Mouse (Mus musculus): ENCODE results near the gene Sort1. TPM values are rescaled to one million over a fixed set of nuclear protein-coding genes. Genes with fewer than 3 reads are reported as not detected.

Sort1 gene
- polyA plus RNA-seq, 1 experiment = 6.0 TPM

DNA sequence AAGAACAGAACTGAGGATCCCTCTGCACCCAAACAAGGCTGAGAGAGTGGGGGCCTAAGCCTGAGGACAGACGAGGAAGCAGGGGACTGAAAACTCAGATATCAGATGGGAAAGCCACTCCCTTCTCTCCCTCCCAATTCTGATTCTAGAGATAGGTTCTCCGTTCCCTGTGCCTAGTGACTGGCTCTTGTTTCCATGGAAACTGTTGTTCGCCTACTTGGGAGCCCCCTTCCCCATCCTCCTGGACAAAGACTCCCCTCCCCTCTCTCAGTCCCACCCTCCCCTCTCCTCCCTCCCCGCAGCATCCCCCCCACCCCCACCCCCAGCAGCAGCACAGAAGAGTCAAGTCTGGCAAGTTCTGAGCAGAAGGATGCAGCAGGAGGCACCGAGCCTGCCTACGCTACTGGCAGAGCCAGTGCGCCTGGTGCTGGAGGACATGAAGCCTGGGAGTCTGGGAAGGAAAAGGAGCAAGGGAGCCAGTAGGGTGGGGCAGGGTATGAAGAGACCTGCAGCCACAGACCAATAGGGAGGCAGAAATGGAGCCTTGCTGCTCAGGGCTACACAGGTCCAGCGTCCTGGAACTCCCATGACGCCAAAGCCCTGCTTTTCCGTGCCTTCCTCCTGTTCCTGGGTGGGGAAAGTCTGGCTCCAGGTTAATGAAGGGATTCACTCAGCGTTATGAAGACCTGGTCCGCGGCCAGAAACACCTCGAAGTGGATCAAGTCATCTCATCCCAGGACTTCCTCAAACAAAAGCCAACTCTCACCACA is 121.8 kb downstream of the Sort1 start:
- H3K79me2 ChIP-seq (ENCODE audit: control insufficient read depth, insufficient read depth) = no peaks in the 10 kb centered on the region
- no peak overlapping the region for H3ac ChIP-seq (ENCODE audit: control insufficient read depth, insufficient read length)
- no peak overlapping the region for H3K4me2 ChIP-seq (ENCODE audit: low read depth)
- no peak overlapping the region for H3K4me3 ChIP-seq
- H3K27me3 ChIP-seq (ENCODE audit: control insufficient read depth, insufficient read depth, insufficient read length) = peaks cover 90% of the 10 kb centered on the region
- TF ChIP-seq MYOG (IDR thresholded peaks at IDR 0.05; ENCODE audit: control insufficient read depth in 1 of 3, insufficient read depth in 1 of 3, insufficient read length in 2 of 3, low read depth in 2 of 3) (no peak), TCF3 (IDR thresholded peaks at IDR 0.05; ENCODE audit: insufficient read length, low read depth) (no peak), SRF (IDR thresholded peaks at IDR 0.05; ENCODE audit: control insufficient read depth, insufficient read length, low read depth) (no peak), E2F4 (IDR thresholded peaks at IDR 0.05; ENCODE audit: insufficient read depth) (no peak), REST (IDR thresholded peaks at IDR 0.05; ENCODE audit: insufficient read depth, insufficient read length) (no peak), TCF12 (IDR thresholded peaks at IDR 0.05; ENCODE audit: insufficient read depth, poor library complexity, severe bottlenecking) (no peak), MYOD1 (IDR thresholded peaks at IDR 0.05; ENCODE audit: control insufficient read depth in 1 of 3, insufficient read length in 2 of 3, low read depth in 2 of 3) (no peak), CEBPB (IDR thresholded peaks at IDR 0.05; ENCODE audit: insufficient read depth, poor library complexity, severe bottlenecking) (no peak), POLR2A (IDR thresholded peaks at IDR 0.05; ENCODE audit: insufficient read length, low read depth) (no peak), MAX (IDR thresholded peaks at IDR 0.05; ENCODE audit: low read depth) (no peak), POLR2AphosphoS2 (IDR thresholded peaks at IDR 0.05; ENCODE audit: insufficient read length, low read depth) (no peak), USF1 (IDR thresholded peaks at IDR 0.05; ENCODE audit: low read depth) (no peak)
- no peaks in the 10 kb centered on the region for H3K36me3 ChIP-seq (ENCODE audit: control insufficient read depth, insufficient read depth)

DNA sequence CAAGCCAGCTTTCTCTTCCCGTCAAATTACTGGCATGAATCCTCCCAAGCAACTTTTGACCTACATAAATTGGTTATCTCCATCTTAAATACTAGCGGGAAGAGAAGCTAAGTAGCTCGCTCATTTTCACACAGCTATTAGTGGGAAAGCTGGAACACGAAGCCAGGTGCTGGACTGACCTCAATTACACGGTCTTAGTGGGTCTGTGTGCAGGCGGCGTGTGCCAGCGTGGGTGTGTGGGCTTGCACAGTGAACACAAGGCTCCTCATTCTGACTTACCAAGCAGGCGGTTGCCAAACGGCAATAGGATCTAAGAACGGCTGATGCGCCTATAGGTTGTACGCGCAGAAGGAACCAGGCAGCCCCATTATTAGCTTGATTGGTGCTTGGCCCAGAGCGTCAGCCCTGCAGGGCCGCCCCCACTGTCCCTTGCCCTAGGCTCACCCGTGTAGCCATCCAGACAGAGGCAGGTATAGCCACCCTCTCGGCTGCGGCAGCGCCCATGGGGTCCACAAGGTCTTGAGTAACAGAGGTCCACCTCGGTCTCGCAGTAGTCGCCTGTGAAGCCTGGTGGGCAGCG is 122.5 kb downstream of the Sort1 start:
- H3ac ChIP-seq (ENCODE audit: control insufficient read depth, insufficient read length) = no peak overlapping the region
- no peak overlapping the region for H3K4me2 ChIP-seq (ENCODE audit: low read depth)
- TF ChIP-seq USF1 (IDR thresholded peaks at IDR 0.05; ENCODE audit: low read depth) (no peak), MAX (IDR thresholded peaks at IDR 0.05; ENCODE audit: low read depth) (no peak), SRF (IDR thresholded peaks at IDR 0.05; ENCODE audit: control insufficient read depth, insufficient read length, low read depth) (no peak), MYOG (IDR thresholded peaks at IDR 0.05; ENCODE audit: control insufficient read depth in 1 of 3, insufficient read depth in 1 of 3, insufficient read length in 2 of 3, low read depth in 2 of 3) (no peak), TCF12 (IDR thresholded peaks at IDR 0.05; ENCODE audit: insufficient read depth, poor library complexity, severe bottlenecking) (no peak), E2F4 (IDR thresholded peaks at IDR 0.05; ENCODE audit: insufficient read depth) (no peak), TCF3 (IDR thresholded peaks at IDR 0.05; ENCODE audit: insufficient read length, low read depth) (no peak), REST (IDR thresholded peaks at IDR 0.05; ENCODE audit: insufficient read depth, insufficient read length) (no peak), CEBPB (IDR thresholded peaks at IDR 0.05; ENCODE audit: insufficient read depth, poor library complexity, severe bottlenecking) (no peak), POLR2AphosphoS2 (IDR thresholded peaks at IDR 0.05; ENCODE audit: insufficient read length, low read depth) (no peak), POLR2A (IDR thresholded peaks at IDR 0.05; ENCODE audit: insufficient read length, low read depth) (no peak), MYOD1 (IDR thresholded peaks at IDR 0.05; ENCODE audit: control insufficient read depth in 1 of 3, insufficient read length in 2 of 3, low read depth in 2 of 3) (no peak)
- H3K27me3 ChIP-seq (ENCODE audit: control insufficient read depth, insufficient read depth, insufficient read length) = peaks cover 85% of the 10 kb centered on the region
- H3K36me3 ChIP-seq (ENCODE audit: control insufficient read depth, insufficient read depth) = no peaks in the 10 kb centered on the region
- no peak overlapping the region for H3K4me3 ChIP-seq
- H3K79me2 ChIP-seq (ENCODE audit: control insufficient read depth, insufficient read depth) = no peaks in the 10 kb centered on the region

DNA sequence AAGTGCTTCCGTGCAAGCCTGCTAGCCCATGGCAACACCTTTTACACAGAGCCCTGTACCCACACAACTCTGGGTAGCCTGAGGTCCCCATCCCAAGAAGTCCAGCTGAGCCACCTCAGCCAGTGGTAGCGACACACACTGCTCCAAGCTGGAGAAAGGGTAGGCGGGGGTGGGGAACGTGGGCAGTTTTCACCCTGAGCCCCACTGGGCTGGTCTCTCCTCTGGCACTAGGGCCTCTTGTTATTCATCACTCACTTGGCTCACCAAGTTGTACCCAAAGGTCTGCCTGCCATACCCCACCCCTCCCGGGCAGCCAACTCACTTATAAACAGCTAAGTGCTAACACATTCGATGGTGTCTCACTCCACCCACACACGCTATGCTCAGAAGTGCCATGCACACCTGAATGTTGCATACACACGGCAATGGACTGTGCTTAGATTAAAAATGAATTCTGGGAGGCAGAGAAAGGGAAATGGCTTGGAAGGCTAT is 124.7 kb downstream of the Sort1 start:
- no peak overlapping the region for H3ac ChIP-seq (ENCODE audit: control insufficient read depth, insufficient read length)
- no peaks in the 10 kb centered on the region for H3K36me3 ChIP-seq (ENCODE audit: control insufficient read depth, insufficient read depth)
- TF ChIP-seq TCF3 (IDR thresholded peaks at IDR 0.05; ENCODE audit: insufficient read length, low read depth) = no peak
- TF ChIP-seq SRF (IDR thresholded peaks at IDR 0.05; ENCODE audit: control insufficient read depth, insufficient read length, low read depth) = no peak
- TF ChIP-seq TCF12 (IDR thresholded peaks at IDR 0.05; ENCODE audit: insufficient read depth, poor library complexity, severe bottlenecking) = no peak
- no peak for TF ChIP-seq POLR2AphosphoS2 (IDR thresholded peaks at IDR 0.05; ENCODE audit: insufficient read length, low read depth)
- no peak for TF ChIP-seq MYOD1 (IDR thresholded peaks at IDR 0.05; ENCODE audit: control insufficient read depth in 1 of 3, insufficient read length in 2 of 3, low read depth in 2 of 3)
- no peak for TF ChIP-seq POLR2A (IDR thresholded peaks at IDR 0.05; ENCODE audit: insufficient read length, low read depth)
- no peak for TF ChIP-seq MAX (IDR thresholded peaks at IDR 0.05; ENCODE audit: low read depth)
- TF ChIP-seq E2F4 (IDR thresholded peaks at IDR 0.05; ENCODE audit: insufficient read depth) = no peak
- TF ChIP-seq REST (IDR thresholded peaks at IDR 0.05; ENCODE audit: insufficient read depth, insufficient read length) = no peak
- no peak for TF ChIP-seq MYOG (IDR thresholded peaks at IDR 0.05; ENCODE audit: control insufficient read depth in 1 of 3, insufficient read depth in 1 of 3, insufficient read length in 2 of 3, low read depth in 2 of 3)
- no peak overlapping the region for H3K4me3 ChIP-seq
- no peak overlapping the region for H3K4me2 ChIP-seq (ENCODE audit: low read depth)
- peaks cover 75% of the 10 kb centered on the region for H3K27me3 ChIP-seq (ENCODE audit: control insufficient read depth, insufficient read depth, insufficient read length)
- no peaks in the 10 kb centered on the region for H3K79me2 ChIP-seq (ENCODE audit: control insufficient read depth, insufficient read depth)

DNA sequence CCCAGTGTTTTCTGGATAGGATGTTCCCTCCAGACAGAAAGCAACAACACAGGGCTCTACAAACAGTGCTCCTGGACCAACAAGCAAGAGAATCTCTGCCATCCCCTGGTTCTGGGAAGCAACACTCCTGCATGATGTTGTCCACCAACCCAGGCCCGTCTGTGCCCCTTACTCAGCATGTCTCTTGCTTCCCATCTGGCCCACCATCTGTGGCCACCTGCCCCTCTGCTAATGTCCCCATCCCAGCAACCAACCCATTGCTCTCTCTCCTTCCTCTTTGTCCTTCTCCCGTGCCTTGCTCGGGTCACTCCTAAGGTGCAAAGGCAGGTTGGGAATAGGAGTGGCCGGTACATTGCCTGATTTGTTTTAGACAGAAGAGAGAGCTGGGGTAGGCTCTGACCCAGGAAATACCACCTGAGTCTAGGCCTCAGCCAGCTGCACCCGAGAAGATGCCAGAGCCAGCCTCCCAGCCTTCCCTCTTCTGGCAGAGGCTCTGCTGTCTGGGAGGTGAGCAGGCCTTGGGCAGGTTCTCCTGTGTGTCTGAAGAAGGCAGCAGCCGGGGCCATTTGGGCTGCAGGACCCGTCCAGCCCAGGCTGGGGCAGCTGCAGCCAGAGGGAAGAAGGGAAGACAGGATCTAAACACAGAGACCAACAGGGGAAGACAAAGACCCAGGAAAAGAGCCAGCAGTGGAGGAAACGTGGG is 125.9 kb downstream of the Sort1 start:
- Histone ChIP-seq H3K4me2 (ENCODE audit: low read depth) (no peak overlapping the region), H3K79me2 (ENCODE audit: control insufficient read depth, insufficient read depth) (no peaks in the 10 kb centered on the region), H3K27me3 (ENCODE audit: control insufficient read depth, insufficient read depth, insufficient read length) (peaks cover 67% of the 10 kb centered on the region), H3K4me3 (no peak overlapping the region), H3ac (ENCODE audit: control insufficient read depth, insufficient read length) (no peak overlapping the region), H3K36me3 (ENCODE audit: control insufficient read depth, insufficient read depth) (no peaks in the 10 kb centered on the region)
- TF ChIP-seq CEBPB (IDR thresholded peaks at IDR 0.05; ENCODE audit: insufficient read depth, poor library complexity, severe bottlenecking) (no peak), USF1 (IDR thresholded peaks at IDR 0.05; ENCODE audit: low read depth) (no peak), MYOG (IDR thresholded peaks at IDR 0.05; ENCODE audit: control insufficient read depth in 1 of 3, insufficient read depth in 1 of 3, insufficient read length in 2 of 3, low read depth in 2 of 3) (no peak), E2F4 (IDR thresholded peaks at IDR 0.05; ENCODE audit: insufficient read depth) (no peak), SRF (IDR thresholded peaks at IDR 0.05; ENCODE audit: control insufficient read depth, insufficient read length, low read depth) (no peak), REST (IDR thresholded peaks at IDR 0.05; ENCODE audit: insufficient read depth, insufficient read length) (no peak), POLR2A (IDR thresholded peaks at IDR 0.05; ENCODE audit: insufficient read length, low read depth) (no peak), MAX (IDR thresholded peaks at IDR 0.05; ENCODE audit: low read depth) (no peak), TCF3 (IDR thresholded peaks at IDR 0.05; ENCODE audit: insufficient read length, low read depth) (no peak), TCF12 (IDR thresholded peaks at IDR 0.05; ENCODE audit: insufficient read depth, poor library complexity, severe bottlenecking) (no peak), POLR2AphosphoS2 (IDR thresholded peaks at IDR 0.05; ENCODE audit: insufficient read length, low read depth) (no peak), MYOD1 (IDR thresholded peaks at IDR 0.05; ENCODE audit: control insufficient read depth in 1 of 3, insufficient read length in 2 of 3, low read depth in 2 of 3) (no peak)

All from myocyte (in vitro differentiated cells).